Mouse (Mus musculus): ENCODE results near the gene Ren1.

Ren1 gene

DNA sequence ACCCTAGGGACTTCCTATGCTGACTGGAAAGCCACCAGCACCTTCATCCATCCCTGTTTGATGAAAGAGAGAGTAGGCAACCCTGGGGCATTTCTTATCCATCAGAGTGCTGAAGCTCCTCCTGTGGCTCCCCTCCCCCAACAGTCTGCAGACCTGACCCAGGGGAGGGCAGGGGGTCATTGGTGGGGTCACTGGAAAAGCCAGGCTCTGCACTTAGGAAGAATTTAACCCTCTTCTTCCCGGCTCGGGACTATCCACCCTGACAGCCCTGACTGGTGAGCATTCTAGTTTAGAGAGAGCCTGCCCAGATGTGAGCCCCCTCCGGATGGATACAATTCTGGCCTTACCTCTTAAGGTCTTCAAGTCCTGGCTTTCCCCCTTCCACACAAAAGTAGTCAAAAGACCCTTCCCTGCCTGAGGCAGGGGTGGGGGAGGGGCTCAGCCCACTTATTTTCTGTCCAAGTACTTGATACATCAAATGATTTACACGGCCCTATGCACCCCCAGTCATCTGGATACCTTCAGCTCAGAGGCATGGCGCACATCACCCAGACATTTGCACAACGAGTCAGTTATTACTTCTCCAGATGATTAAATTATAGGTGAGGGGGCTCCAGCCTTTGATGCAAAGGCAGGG, 58.7 kb downstream of the Ren1 start:
- no peak for DNase-seq (ENCODE audit: low spot score in 2 of 2)

DNA sequence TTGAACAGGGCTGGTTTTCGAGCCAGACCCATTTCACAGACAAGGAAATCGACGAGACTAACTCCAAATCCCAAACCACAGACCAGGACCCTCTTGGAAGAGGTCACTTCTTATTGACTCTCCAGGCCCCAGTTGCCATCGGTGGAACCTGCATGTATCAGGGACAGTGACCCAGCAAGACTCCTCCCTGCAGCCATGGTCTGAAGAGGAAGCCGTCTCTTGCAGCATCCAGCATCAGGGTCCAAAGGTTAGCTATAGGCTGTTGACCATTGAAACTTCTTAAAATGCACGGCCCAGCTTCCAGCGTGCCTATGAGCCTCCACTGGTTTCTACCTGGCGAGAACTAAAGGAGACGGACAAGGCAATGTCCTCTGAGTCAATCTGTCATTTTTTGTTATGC, 59.5 kb downstream of the Ren1 start:
- no peak for DNase-seq (ENCODE audit: low spot score in 2 of 2)

All from spleen, postnatal 10 days (tissue).